Mouse (Mus musculus) MEL (cell line): ENCODE results near the gene Gne. TPM values are rescaled to one million over a fixed set of nuclear protein-coding genes. Genes with fewer than 3 reads are reported as not detected.

Source experiments
- DNase-seq: peaks from one replicate; pipeline ENCODE4 v3.0.0; 2011; ENCODE audit warnings: low read depth, low spot score
- H3K27ac ChIP-seq: 2 replicates; pipeline ENCODE4 v1.5.1; 2012; ENCODE audit warnings: low read depth, mild to moderate bottlenecking, control low read depth, low read length, moderate library complexity; ENCODE audit not compliant: control insufficient read depth
- H3K27me3 ChIP-seq, 2 experiments: fragments of 150-350 bp in 1 of 2; sonication (generic) in 1 of 2; 2 replicates each; pipeline ENCODE4 v1.6.1; 2012; ENCODE audit warnings: low read length in 2 of 2, mild to moderate bottlenecking in 2 of 2, improper control_type of control experiment in 1 of 2, moderate library complexity in 1 of 2; ENCODE audit not compliant: insufficient read depth in 2 of 2, control insufficient read depth in 1 of 2
- H3K36me3 ChIP-seq, 2 experiments: 2 replicates each; pipeline ENCODE4 v1.6.1; 2012 to 2014; ENCODE audit warnings: low read length in 2 of 2, improper control_type of control experiment in 1 of 2, inconsistent platforms in 1 of 2, mild to moderate bottlenecking in 1 of 2; ENCODE audit not compliant: insufficient read depth in 2 of 2, control insufficient read depth in 1 of 2
- H3K4me1 ChIP-seq, 2 experiments: fragments of 150-350 bp in 1 of 2; sonication (generic) in 1 of 2; 2 replicates each; pipeline ENCODE4 v1.6.1; 2012; ENCODE audit warnings: low read length in 2 of 2, improper control_type of control experiment in 1 of 2, mild to moderate bottlenecking in 1 of 2; ENCODE audit not compliant: insufficient read depth in 2 of 2, control insufficient read depth in 1 of 2
- H3K4me3 ChIP-seq, 2 experiments: fragments of 150-350 bp in 1 of 2; sonication (generic) in 1 of 2; 2 replicates each; pipeline ENCODE4 v1.5.1; 2012; ENCODE audit warnings: low read depth in 2 of 2, low read length in 2 of 2, mild to moderate bottlenecking in 2 of 2, moderate library complexity in 2 of 2, control low read depth in 1 of 2, improper control_type of control experiment in 1 of 2; ENCODE audit not compliant: control insufficient read depth in 1 of 2, insufficient read depth in 1 of 2
- H3K79me2 ChIP-seq: 2 replicates; pipeline ENCODE4 v1.6.1; 2012; ENCODE audit warnings: mild to moderate bottlenecking, low read length, moderate library complexity; ENCODE audit not compliant: control insufficient read depth, poor library complexity, insufficient read depth
- H3K9ac ChIP-seq: 2 replicates; pipeline ENCODE4 v1.6.1; 2012; ENCODE audit warnings: low read depth, mild to moderate bottlenecking, control low read depth, low read length, moderate library complexity; ENCODE audit not compliant: control insufficient read depth, poor library complexity, severe bottlenecking
- H3K9me3 ChIP-seq: fragments of 150-350 bp; sonication (generic); replicated peaks from 2 replicates; pipeline ENCODE4 v1.6.1; 2012; ENCODE audit warnings: mild to moderate bottlenecking, low read length, improper control_type of control experiment, moderate library complexity; ENCODE audit not compliant: insufficient read depth
- BHLHE40 ChIP-seq: IDR thresholded peaks from 2 replicates; pipeline ENCODE4 v1.6.1; 2012; ENCODE audit warnings: low read depth, mild to moderate bottlenecking, inconsistent platforms, low read length, improper control_type of control experiment, borderline replicate concordance
- CHD1 ChIP-seq: IDR thresholded peaks from 2 replicates; pipeline ENCODE4 v1.6.1; 2012; ENCODE audit warnings: low read depth, mild to moderate bottlenecking, inconsistent platforms, low read length, improper control_type of control experiment
- CHD2 ChIP-seq: IDR thresholded peaks from 2 replicates; pipeline ENCODE4 v1.6.1; 2011; ENCODE audit warnings: low read length, improper control_type of control experiment
- CTCF ChIP-seq, 3 experiments: IDR thresholded peaks in 2 of 3; conservative IDR thresholded peaks in 1 of 3; 2 replicates each; pipeline ENCODE4 v1.5.1; 2011 to 2012; ENCODE audit warnings: low read length in 3 of 3, low read depth in 2 of 3, mild to moderate bottlenecking in 2 of 3, improper control_type of control experiment in 1 of 3, inconsistent platforms in 1 of 3, mixed read lengths in 1 of 3, moderate library complexity in 1 of 3; ENCODE audit not compliant: control insufficient read depth in 1 of 3, insufficient read depth in 1 of 3, poor library complexity in 1 of 3, severe bottlenecking in 1 of 3
- E2F4 ChIP-seq: IDR thresholded peaks from 2 replicates; pipeline ENCODE4 v1.6.1; 2011; ENCODE audit warnings: low read depth, low read length, improper control_type of control experiment, borderline replicate concordance
- EP300 ChIP-seq, 2 experiments: IDR thresholded peaks; 2 replicates each; pipeline ENCODE4 v1.6.1; 2011; ENCODE audit warnings: improper control_type of control experiment in 2 of 2, low read length in 2 of 2, low read depth in 1 of 2, mild to moderate bottlenecking in 1 of 2
- ETS1 ChIP-seq: IDR thresholded peaks from 2 replicates; pipeline ENCODE4 v1.6.1; 2012; ENCODE audit warnings: low read depth, mild to moderate bottlenecking, inconsistent platforms, low read length, improper control_type of control experiment, moderate library complexity
- KAT2A ChIP-seq: conservative IDR thresholded peaks from 2 replicates; pipeline ENCODE4 v1.6.1; 2012; ENCODE audit warnings: low read depth, low read length, improper control_type of control experiment, inconsistent platforms
- MAZ ChIP-seq: IDR thresholded peaks from 2 replicates; pipeline ENCODE4 v1.6.1; 2012; ENCODE audit warnings: low read depth, mild to moderate bottlenecking, inconsistent platforms, low read length, improper control_type of control experiment
- MEF2A ChIP-seq: IDR thresholded peaks from 2 replicates; pipeline ENCODE4 v1.6.1; 2014; ENCODE audit warnings: low read depth, mild to moderate bottlenecking, inconsistent platforms, low read length, improper control_type of control experiment; ENCODE audit not compliant: poor library complexity, insufficient replicate concordance, severe bottlenecking; ENCODE audit errors: extremely low read depth
- NELFE ChIP-seq: IDR thresholded peaks from 2 replicates; pipeline ENCODE4 v1.6.1; 2011; ENCODE audit warnings: low read depth, low read length, improper control_type of control experiment
- SIN3A ChIP-seq: IDR thresholded peaks from 2 replicates; pipeline ENCODE4 v1.6.1; 2012; ENCODE audit warnings: low read length, improper control_type of control experiment, inconsistent platforms
- TBP ChIP-seq: IDR thresholded peaks from 2 replicates; pipeline ENCODE4 v1.8.0; 2011; ENCODE audit warnings: low read depth, low read length, improper control_type of control experiment
- TCF12 ChIP-seq: IDR thresholded peaks from 2 replicates; pipeline ENCODE4 v1.6.1; 2014; ENCODE audit warnings: low read depth, mild to moderate bottlenecking, inconsistent platforms, low read length, improper control_type of control experiment, moderate library complexity
- UBTF ChIP-seq: IDR thresholded peaks from 2 replicates; pipeline ENCODE4 v1.6.1; 2012; ENCODE audit warnings: low read depth, mild to moderate bottlenecking, inconsistent platforms, low read length, improper control_type of control experiment, moderate library complexity, borderline replicate concordance; ENCODE audit not compliant: insufficient read depth
- USF1 ChIP-seq: IDR thresholded peaks from 2 replicates; pipeline ENCODE4 v1.6.1; 2014; ENCODE audit warnings: low read depth, mild to moderate bottlenecking, inconsistent platforms, low read length, improper control_type of control experiment, moderate library complexity
- polyA plus RNA-seq, 2 experiments: library from polyadenylated mRNA; stranded (reverse) in 1 of 2; unstranded in 1 of 2; fragments of >175 nt in 1 of 2; fragments of >200 nt in 1 of 2; gene quantifications; 2 replicates each; pipeline versions ENCODE4 v1.2.1 to v1.2.4; 2012; ENCODE audit warnings: low replicate concordance in 2 of 2, low read depth in 1 of 2; ENCODE audit not compliant: insufficient read length in 2 of 2, insufficient read depth in 1 of 2, missing spikeins in 1 of 2
- total RNA-seq: library from RNA; depleted of rRNA; stranded (reverse); fragments of 300-350 nt; gene quantifications from 2 replicates; pipeline ENCODE4 v1.2.3, GENCODE M21; 2012

Gne gene
- total and polyA plus RNA-seq, 3 experiments: 32.4 to 127 (median 53.0) TPM

GRCm38 (mm10) chr4:44071741-44072145 lies 12.2 kb downstream of the Gne start (continued):
- TF ChIP-seq CHD1: no peak

- Histone ChIP-seq H3K79me2 (peaks cover 33% of the 10 kb centered on the region), H3K4me1 (peaks cover 16 to 18% of the 10 kb centered on the region in 2 experiments), H3K27me3 (no peaks in the 10 kb centered on the region), H3K36me3 (peaks cover 0 to 23% of the 10 kb centered on the region in 2 experiments; a peak in 2 of 4 replicates), H3K4me3 (peak overlapping the region; percentile 70 to 87; a peak in 3 of 4 replicates), H3K27ac (no peak overlapping the region), H3K9ac (no peak overlapping the region; the same call in 1 of the 2 replicates), H3K9me3 (no peaks in the 10 kb centered on the region)
- DNase-seq: no peak
- TF ChIP-seq E2F4 (no peak), NELFE (no peak), EP300 (IDR thresholded peaks at IDR 0.05; ENCODE audit: low read depth in 1 of 2, low read length in 2 of 2) (no peak), CTCF (IDR thresholded peaks at IDR 0.05 in 2 of 3, conservative IDR thresholded peaks at IDR 0.05 in 1 of 3; ENCODE audit: control insufficient read depth in 1 of 3, insufficient read depth in 1 of 3, low read depth in 2 of 3, low read length in 3 of 3, poor library complexity in 1 of 3, severe bottlenecking in 1 of 3) (no peak), UBTF (no peak), BHLHE40 (no peak), CHD2 (no peak), TCF12 (no peak), ETS1 (no peak), USF1 (no peak), KAT2A (no peak), SIN3A (no peak), MAZ (no peak), CHD1 (no peak), MEF2A (no peak)
Measured at GRCm38 (mm10) chr4:44070641-44071040, 13.3 kb downstream of the Gne start.

- no peak overlapping the region for H3K9ac ChIP-seq
- H3K4me3 ChIP-seq: no peak overlapping the region
- no peaks in the 10 kb centered on the region for H3K27me3 ChIP-seq
- H3K36me3 ChIP-seq: peaks cover 0 to 22% of the 10 kb centered on the region in 2 experiments; a peak in 2 of 4 replicates
- peaks cover 14 to 18% of the 10 kb centered on the region in 2 experiments for H3K4me1 ChIP-seq
- no peaks in the 10 kb centered on the region for H3K9me3 ChIP-seq
- no peak for TF ChIP-seq TBP
- H3K27ac ChIP-seq: no peak overlapping the region
- peaks cover 33% of the 10 kb centered on the region for H3K79me2 ChIP-seq
- DNase-seq: no peak
Measured at GRCm38 (mm10) chr4:44069411-44069810, 14.6 kb downstream of the Gne start.
